Mouse (Mus musculus) heart, embryonic 10.5 days (tissue): Measurements from ENCODE around the gene Epha4. TPM values are rescaled to one million over a fixed set of nuclear protein-coding genes. Genes with fewer than 3 reads are reported as not detected.

Experiments used
- DNase-seq: peaks from one replicate; pipeline ENCODE4 v3.0.0-alpha.2; 2017; ENCODE audit warnings: low spot score
- H3K27ac ChIP-seq: fragments of 300-500 bp; sonication (generic); 2 replicates; pipeline ENCODE4 v1.5.1; 2016; ENCODE audit warnings: mild to moderate bottlenecking
- H3K27me3 ChIP-seq: fragments of 300-500 bp; sonication (generic); 2 replicates; pipeline ENCODE4 v1.6.1; 2016; ENCODE audit warnings: mild to moderate bottlenecking; ENCODE audit not compliant: poor library complexity, insufficient read depth, severe bottlenecking
- H3K36me3 ChIP-seq: fragments of 300-500 bp; sonication (generic); 2 replicates; pipeline ENCODE4 v1.6.1; 2016; ENCODE audit warnings: mild to moderate bottlenecking, moderate library complexity
- H3K4me1 ChIP-seq: fragments of 300-500 bp; sonication (generic); 2 replicates; pipeline ENCODE4 v1.6.1; 2016; ENCODE audit warnings: mild to moderate bottlenecking
- H3K4me3 ChIP-seq: fragments of 300-500 bp; sonication (generic); 2 replicates; pipeline ENCODE4 v1.5.1; 2016; ENCODE audit warnings: mild to moderate bottlenecking, moderate library complexity
- H3K9me3 ChIP-seq: fragments of 300-500 bp; sonication (generic); 2 replicates; pipeline ENCODE4 v1.6.1; 2016; ENCODE audit warnings: mild to moderate bottlenecking, moderate library complexity
- WGBS: fragments of 180-500 bp; shearing (Covaris S2); methylation state at CpG from one replicate; pipeline ENCODE4 v1.1.7; 2016; 5-methylcytosine and 5-hydroxymethylcytosine counted together
- polyA plus RNA-seq: library from polyadenylated mRNA; unstranded; fragments of >200 nt; fragmentation: Nextera tagmentation; extraction: Ambion mirVana; gene quantifications from 2 replicates; pipeline ENCODE4 v1.2.1, GENCODE M21; 2016

Gene Epha4
- polyA plus RNA-seq, 1 experiment from 2014 or later, result 11.5 TPM

- Histone ChIP-seq H3K36me3 (no peaks in the 10 kb centered on the region), H3K27ac (peak overlapping the region; percentile 16; the same call in 1 of the 2 replicates), H3K4me1 (peaks cover 7% of the 10 kb centered on the region; the same call in 1 of the 2 replicates), H3K9me3 (no peaks in the 10 kb centered on the region), H3K27me3 (peaks cover 17% of the 10 kb centered on the region), H3K4me3 (0 out of 2 replicates have a peak overlapping the region, but pooled peaks have one; percentile 22)
- no peak for DNase-seq
- WGBS, result 22% methylated on average over 17 of the region's 17 CpGs
Observed at GRCm38 (mm10) chr1:77521640-77522539, 7.0 kb upstream of the Epha4 start.

GRCm38 (mm10) chr1:77518715-77519114 is 3.8 kb upstream of the Epha4 start:
- WGBS, result 56% methylated on average over 3 of the region's 3 CpGs

GRCm38 (mm10) chr1:77516203-77516991 is 1.5 kb upstream of the Epha4 start:
- Histone ChIP-seq H3K36me3 (no peaks in the 10 kb centered on the region), H3K4me3 (peak overlapping the region; percentile 72), H3K27ac (peak overlapping the region; percentile 72), H3K9me3 (no peaks in the 10 kb centered on the region), H3K27me3 (peaks cover 17% of the 10 kb centered on the region), H3K4me1 (peaks cover 27% of the 10 kb centered on the region)
- whole genome bisulfite sequencing, result 2% methylated on average over 36 of the region's 36 CpGs
- DNase-seq, result peak; percentile 93

More at GRCm38 (mm10) chr1:77518715-77519114, 3.8 kb upstream of the Epha4 start:
- no peak for DNase-seq
- Histone ChIP-seq H3K4me1 (peaks cover 20% of the 10 kb centered on the region), H3K9me3 (no peaks in the 10 kb centered on the region), H3K4me3 (no peak overlapping the region), H3K36me3 (no peaks in the 10 kb centered on the region), H3K27ac (no peak overlapping the region), H3K27me3 (peaks cover 17% of the 10 kb centered on the region)

- Histone ChIP-seq H3K27me3 (peaks cover 17% of the 10 kb centered on the region), H3K36me3 (no peaks in the 10 kb centered on the region), H3K4me3 (peak overlapping the region; percentile 72), H3K27ac (peak overlapping the region; percentile 72), H3K9me3 (no peaks in the 10 kb centered on the region), H3K4me1 (peaks cover 27% of the 10 kb centered on the region; the same call in 1 of the 2 replicates)
- under 1% methylated on average over 12 of the region's 12 CpGs for WGBS
- peak; percentile 79 for DNase-seq
Observed at GRCm38 (mm10) chr1:77515651-77515981, 728 bp upstream of the Epha4 start.

- peak; percentile 79 for DNase-seq
Observed at GRCm38 (mm10) chr1:77514325-77514962, 444 bp downstream of the Epha4 start.

GRCm38 (mm10) chr1:77513959-77514324 is 946 bp downstream of the Epha4 start:
- DNase-seq, result no peak
- Histone ChIP-seq H3K27me3 (peaks cover 17% of the 10 kb centered on the region), H3K4me3 (peak overlapping the region; percentile 72), H3K4me1 (peaks cover 27% of the 10 kb centered on the region; the same call in 1 of the 2 replicates), H3K9me3 (no peaks in the 10 kb centered on the region), H3K27ac (peak overlapping the region; percentile 82), H3K36me3 (0 out of 2 replicates have a peak, but pooled peaks cover 6% of the 10 kb centered on the region)
- under 1% methylated on average over 9 of the region's 9 CpGs for WGBS

More at GRCm38 (mm10) chr1:77514325-77514962, 444 bp downstream of the Epha4 start:
- under 1% methylated on average over 45 of the region's 45 CpGs for WGBS
- peaks cover 27% of the 10 kb centered on the region; the same call in 1 of the 2 replicates for H3K4me1 ChIP-seq
- no peaks in the 10 kb centered on the region for H3K9me3 ChIP-seq
- 0 out of 2 replicates have a peak, but pooled peaks cover 5% of the 10 kb centered on the region for H3K36me3 ChIP-seq
- H3K27me3 ChIP-seq, result peaks cover 17% of the 10 kb centered on the region
- peak overlapping the region; percentile 72 for H3K4me3 ChIP-seq
- H3K27ac ChIP-seq, result peak overlapping the region; percentile 82

GRCm38 (mm10) chr1:77513411-77513941 is 1.4 kb downstream of the Epha4 start:
- H3K4me1 ChIP-seq, result peaks cover 27% of the 10 kb centered on the region; the same call in 1 of the 2 replicates
- peak overlapping the region; percentile 82 for H3K27ac ChIP-seq
- H3K36me3 ChIP-seq, result peaks cover 9% of the 10 kb centered on the region; the same call in 1 of the 2 replicates
- peaks cover 13% of the 10 kb centered on the region for H3K27me3 ChIP-seq
- DNase-seq, result peak; percentile 77
- no peaks in the 10 kb centered on the region for H3K9me3 ChIP-seq
- 1% methylated on average over 25 of the region's 27 CpGs for WGBS
- peak overlapping the region; percentile 72 for H3K4me3 ChIP-seq

- Histone ChIP-seq H3K9me3 (no peaks in the 10 kb centered on the region), H3K4me3 (peak overlapping the region; percentile 72), H3K27ac (peak overlapping the region; percentile 82), H3K4me1 (peaks cover 27% of the 10 kb centered on the region; the same call in 1 of the 2 replicates), H3K27me3 (peaks cover 6% of the 10 kb centered on the region), H3K36me3 (peaks cover 9% of the 10 kb centered on the region; the same call in 1 of the 2 replicates)
- 3% methylated on average over 20 of the region's 20 CpGs for WGBS
- no peak for DNase-seq
Observed at GRCm38 (mm10) chr1:77512431-77513195, 2.3 kb downstream of the Epha4 start.

GRCm38 (mm10) chr1:77512059-77512407 is 2.9 kb downstream of the Epha4 start:
- Histone ChIP-seq H3K27me3 (peaks cover 1% of the 10 kb centered on the region; the same call in 1 of the 2 replicates), H3K4me3 (peak overlapping the region; percentile 72), H3K9me3 (no peaks in the 10 kb centered on the region), H3K4me1 (peaks cover 27% of the 10 kb centered on the region; the same call in 1 of the 2 replicates), H3K36me3 (peaks cover 9% of the 10 kb centered on the region; the same call in 1 of the 2 replicates), H3K27ac (peak overlapping the region; percentile 82; the same call in 1 of the 2 replicates)
- no peak for DNase-seq
- WGBS, result 10% methylated on average over 4 of the region's 4 CpGs

GRCm38 (mm10) chr1:77511372-77512058 is 3.4 kb downstream of the Epha4 start:
- no peak for DNase-seq
- WGBS, result 57% methylated on average over 10 of the region's 10 CpGs
- no peak overlapping the region for H3K27ac ChIP-seq
- H3K9me3 ChIP-seq, result no peaks in the 10 kb centered on the region
- peak overlapping the region; percentile 72; the same call in 1 of the 2 replicates for H3K4me3 ChIP-seq
- H3K36me3 ChIP-seq, result peaks cover 13% of the 10 kb centered on the region
- peaks cover 6% of the 10 kb centered on the region for H3K27me3 ChIP-seq
- H3K4me1 ChIP-seq, result peaks cover 24% of the 10 kb centered on the region; the same call in 1 of the 2 replicates

GRCm38 (mm10) chr1:77510623-77511022 is 4.3 kb downstream of the Epha4 start:
- Histone ChIP-seq H3K36me3 (peaks cover 18% of the 10 kb centered on the region), H3K4me1 (peaks cover 17% of the 10 kb centered on the region), H3K27me3 (peaks cover 12% of the 10 kb centered on the region), H3K27ac (no peak overlapping the region), H3K9me3 (no peaks in the 10 kb centered on the region), H3K4me3 (no peak overlapping the region)
- WGBS, result 61% methylated on average over 5 of the region's 5 CpGs
- no peak for DNase-seq
